Mouse (Mus musculus) embryonic fibroblast, embryonic 13.5 days (primary cell): ENCODE results near the gene Scn10a.

ENCODE experiments used
- CTCF ChIP-seq: IDR thresholded peaks from 2 replicates; pipeline ENCODE4 v1.5.1; 2011; ENCODE audit warnings: mild to moderate bottlenecking, control low read depth, low read length, moderate library complexity, borderline replicate concordance; ENCODE audit not compliant: insufficient read depth
- POLR2A ChIP-seq: IDR thresholded peaks from 2 replicates; pipeline ENCODE4 v1.6.1; 2011; ENCODE audit warnings: low read depth, mild to moderate bottlenecking, control low read depth, low read length, moderate library complexity

DNA sequence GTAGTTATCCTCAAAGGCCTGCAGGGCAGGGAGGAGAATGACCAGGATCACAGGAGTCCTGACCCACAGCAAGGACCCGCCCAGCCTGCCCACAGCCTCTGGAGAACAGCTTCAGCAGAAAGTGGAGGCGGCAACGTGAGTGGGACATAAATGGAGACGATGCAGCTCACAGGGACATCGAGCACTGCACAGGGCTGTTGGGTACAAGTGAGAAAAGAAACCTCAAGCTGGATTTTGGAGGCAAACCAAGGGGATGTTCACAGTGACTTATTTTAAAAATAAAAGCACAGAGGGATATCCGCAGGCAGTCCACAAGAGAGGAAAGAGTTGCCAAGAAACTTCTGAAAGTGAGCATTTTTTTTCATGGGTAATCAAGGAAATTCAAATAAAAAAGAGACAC is 91.9 kb downstream of the Scn10a start:
- TF ChIP-seq POLR2A, result no peak
- TF ChIP-seq CTCF, result no peak
